Mouse (Mus musculus): ENCODE measurements around the gene Lmf1.

Lmf1 gene

GRCm38 (mm10) chr17:25643517-25644294, 64.8 kb downstream of the Lmf1 start:
- no peak for DNase-seq

GRCm38 (mm10) chr17:25644761-25645160, 65.9 kb downstream of the Lmf1 start:
- no peak for DNase-seq

- DNase-seq: no peak
These were observed 66.8 kb downstream of the Lmf1 start for GRCm38 (mm10) chr17:25645661-25646060.

GRCm38 (mm10) chr17:25647901-25648300, 69.0 kb downstream of the Lmf1 start:
- DNase-seq: no peak

- no peak for DNase-seq
These were observed 69.9 kb downstream of the Lmf1 start for GRCm38 (mm10) chr17:25648678-25649216.

- DNase-seq: no peak
These were observed 71.8 kb downstream of the Lmf1 start for GRCm38 (mm10) chr17:25650726-25651125.

- no peak for DNase-seq
These were observed 73.4 kb downstream of the Lmf1 start for GRCm38 (mm10) chr17:25652272-25652671.

- DNase-seq: no peak
These were observed 77.4 kb downstream of the Lmf1 start for GRCm38 (mm10) chr17:25656142-25656825.

GRCm38 (mm10) chr17:25656826-25657189, 77.9 kb downstream of the Lmf1 start:
- DNase-seq: no peak

GRCm38 (mm10) chr17:25663213-25663835, 84.4 kb downstream of the Lmf1 start:
- DNase-seq: no peak

- no peak for DNase-seq
These were observed 86.6 kb downstream of the Lmf1 start for GRCm38 (mm10) chr17:25665485-25665884.

GRCm38 (mm10) chr17:25665891-25666290, 87.0 kb downstream of the Lmf1 start:
- no peak for DNase-seq

GRCm38 (mm10) chr17:25668481-25669055, 89.7 kb downstream of the Lmf1 start:
- no peak for DNase-seq

- no peak for DNase-seq
These were observed 94.1 kb downstream of the Lmf1 start for GRCm38 (mm10) chr17:25672982-25673381.

GRCm38 (mm10) chr17:25677969-25678368, 99.1 kb downstream of the Lmf1 start:
- DNase-seq: peak; percentile 10 to 21

- no peak for DNase-seq
These were observed 100.9 kb downstream of the Lmf1 start for GRCm38 (mm10) chr17:25679818-25680217.

GRCm38 (mm10) chr17:25681636-25682035, 102.8 kb downstream of the Lmf1 start:
- no peak for DNase-seq

- DNase-seq: peak in 1 of 2 experiments; percentile 9
These were observed 107.4 kb downstream of the Lmf1 start for GRCm38 (mm10) chr17:25686323-25686722.

GRCm38 (mm10) chr17:25688922-25689321, 110.0 kb downstream of the Lmf1 start:
- DNase-seq: no peak

- no peak for DNase-seq
These were observed 117.4 kb downstream of the Lmf1 start for GRCm38 (mm10) chr17:25696263-25696662.

GRCm38 (mm10) chr17:25698446-25698845, 119.6 kb downstream of the Lmf1 start:
- DNase-seq: peak; percentile 18 to 68

GRCm38 (mm10) chr17:25700863-25701496, 122.1 kb downstream of the Lmf1 start:
- no peak for DNase-seq

GRCm38 (mm10) chr17:25709994-25710393, 131.1 kb downstream of the Lmf1 start:
- no peak for DNase-seq
